Mouse (Mus musculus): ENCODE measurements around the gene Chchd1. TPM values are rescaled to one million over a fixed set of nuclear protein-coding genes. Genes with fewer than 3 reads are reported as not detected.

Chchd1 gene
- total and polyA plus RNA-seq, 2 experiments from 2014 or later, result 159 to 243 TPM

DNA sequence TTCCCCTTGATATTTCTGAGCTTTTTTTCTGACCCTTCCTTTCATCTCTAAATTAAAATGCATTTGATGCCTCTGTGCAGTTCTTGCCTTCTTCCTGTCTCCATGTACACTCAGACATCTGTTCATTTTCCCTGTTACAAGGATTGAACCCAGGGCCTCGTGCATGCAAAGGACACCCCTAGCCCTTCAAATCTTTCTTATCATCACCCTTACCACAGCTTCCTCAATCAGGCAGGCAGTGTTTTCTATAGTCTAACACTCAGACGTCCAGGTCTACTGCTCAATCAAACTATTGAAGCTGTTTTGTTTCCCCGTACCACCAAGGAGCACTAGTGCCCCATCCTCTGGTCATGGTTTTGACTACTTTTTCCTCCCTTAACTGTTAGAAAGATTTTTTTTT is 51.0 kb downstream of the Chchd1 start:
- no peak for ATAC-seq (ENCODE audit: insufficient read depth, low read depth)
- 73% methylated on average over 3 of the region's 3 CpGs for WGBS
- TF ChIP-seq EP300 (IDR thresholded peaks at IDR 0.05; ENCODE audit: low read depth) (no peak), CTCF (IDR thresholded peaks at IDR 0.05; ENCODE audit: low read depth) (no peak)
- peaks cover 15% of the 10 kb centered on the region for H3K4me1 ChIP-seq (ENCODE audit: control insufficient read depth, insufficient read depth)
- H3K4me3 ChIP-seq (ENCODE audit: low read depth, low read length), result no peak overlapping the region
- H3K36me3 ChIP-seq (replicated peaks; ENCODE audit: control insufficient read depth, insufficient read depth, low read length), result peaks cover 67% of the 10 kb centered on the region
- DNase-seq (ENCODE audit: low spot score), result no peak
- no peak overlapping the region for H3K4me2 ChIP-seq (ENCODE audit: low read depth, low read length)
- H3K9ac ChIP-seq (replicated peaks; ENCODE audit: low read depth, low read length), result no peak overlapping the region
- H3K27ac ChIP-seq (ENCODE audit: low read depth), result no peak overlapping the region
- no peaks in the 10 kb centered on the region for H3K9me3 ChIP-seq (replicated peaks; ENCODE audit: control insufficient read depth, low read length)
- H3K27me3 ChIP-seq (ENCODE audit: control insufficient read depth, insufficient read depth, low read length), result no peaks in the 10 kb centered on the region

Small RNA genes lying within 50 kb of the gene (microRNA-seq; reads per million reads assigned to microRNA genes)
- gene Mir6946, result 1.4 reads per million

Other genes with a start within 250 kb of the Chchd1 start
- gene Anxa7, start 222.9 kb upstream of the Chchd1 start, total RNA-seq (2014; rRNA removed; ENCODE audit: low replicate concordance), result 93.4 and 108 TPM in 2 replicates
- gene Anxa7, start 222.9 kb upstream of the Chchd1 start, polyA plus RNA-seq (2015; fragmentation: Nextera tagmentation; extraction: Ambion mirVana), result 37.5 and 39.3 TPM in 2 replicates
- 0.99 TPM in 1 of 2 replicates, not detected in the other for gene Mss51, start 206.1 kb upstream of the Chchd1 start, total RNA-seq (2014; rRNA removed; ENCODE audit: low replicate concordance)
- gene Mss51, start 206.1 kb upstream of the Chchd1 start, polyA plus RNA-seq (2015; fragmentation: Nextera tagmentation; extraction: Ambion mirVana), result 0.16 and 0.20 TPM in 2 replicates
- 22.7 and 27.1 TPM in 2 replicates for gene Ppp3cb, start 156.4 kb upstream of the Chchd1 start, total RNA-seq (2014; rRNA removed; ENCODE audit: low replicate concordance)
- 23.2 and 25.5 TPM in 2 replicates for gene Ppp3cb, start 156.4 kb upstream of the Chchd1 start, polyA plus RNA-seq (2015; fragmentation: Nextera tagmentation; extraction: Ambion mirVana)
- gene Usp54, start 61.9 kb upstream of the Chchd1 start, total RNA-seq (2014; rRNA removed; ENCODE audit: low replicate concordance), result 8.8 and 29.8 TPM in 2 replicates
- 2.8 and 3.0 TPM in 2 replicates for gene Usp54, start 61.9 kb upstream of the Chchd1 start, polyA plus RNA-seq (2015; fragmentation: Nextera tagmentation; extraction: Ambion mirVana)
- gene Myoz1, start 46.5 kb upstream of the Chchd1 start, total RNA-seq (2014; rRNA removed; ENCODE audit: low replicate concordance), result 17.7 and 25.0 TPM in 2 replicates
- 11.5 and 13.0 TPM in 2 replicates for gene Myoz1, start 46.5 kb upstream of the Chchd1 start, polyA plus RNA-seq (2015; fragmentation: Nextera tagmentation; extraction: Ambion mirVana)
- 190 and 249 TPM in 2 replicates for gene Synpo2l, start 34.7 kb upstream of the Chchd1 start, total RNA-seq (2014; rRNA removed; ENCODE audit: low replicate concordance)
- 96.8 and 104 TPM in 2 replicates for gene Synpo2l, start 34.7 kb upstream of the Chchd1 start, polyA plus RNA-seq (2015; fragmentation: Nextera tagmentation; extraction: Ambion mirVana)
- gene Sec24c, start 28.7 kb upstream of the Chchd1 start, total RNA-seq (2014; rRNA removed; ENCODE audit: low replicate concordance), result 71.2 and 91.6 TPM in 2 replicates
- 42.6 and 42.9 TPM in 2 replicates for gene Sec24c, start 28.7 kb upstream of the Chchd1 start, polyA plus RNA-seq (2015; fragmentation: Nextera tagmentation; extraction: Ambion mirVana)
- 11.1 and 14.2 TPM in 2 replicates for gene Fut11, start 8.0 kb upstream of the Chchd1 start, total RNA-seq (2014; rRNA removed; ENCODE audit: low replicate concordance)
- 11.4 and 11.9 TPM in 2 replicates for gene Fut11, start 8.0 kb upstream of the Chchd1 start, polyA plus RNA-seq (2015; fragmentation: Nextera tagmentation; extraction: Ambion mirVana)
- 60.1 and 78.8 TPM in 2 replicates for gene Zswim8, start 4.5 kb downstream of the Chchd1 start, total RNA-seq (2014; rRNA removed; ENCODE audit: low replicate concordance)
- gene Zswim8, start 4.5 kb downstream of the Chchd1 start, polyA plus RNA-seq (2015; fragmentation: Nextera tagmentation; extraction: Ambion mirVana), result 11.6 and 14.2 TPM in 2 replicates
- 8.0 and 20.3 TPM in 2 replicates for gene Ndst2, start 31.6 kb downstream of the Chchd1 start, total RNA-seq (2014; rRNA removed; ENCODE audit: low replicate concordance)
- 7.8 and 8.5 TPM in 2 replicates for gene Ndst2, start 31.6 kb downstream of the Chchd1 start, polyA plus RNA-seq (2015; fragmentation: Nextera tagmentation; extraction: Ambion mirVana)
- 74.5 and 107 TPM in 2 replicates for gene Camk2g, start 91.1 kb downstream of the Chchd1 start, total RNA-seq (2014; rRNA removed; ENCODE audit: low replicate concordance)
- 60.8 and 72.5 TPM in 2 replicates for gene Camk2g, start 91.1 kb downstream of the Chchd1 start, polyA plus RNA-seq (2015; fragmentation: Nextera tagmentation; extraction: Ambion mirVana)
- gene Plau, start 133.7 kb downstream of the Chchd1 start, total RNA-seq (2014; rRNA removed; ENCODE audit: low replicate concordance), result 3.3 and 4.2 TPM in 2 replicates
- gene Plau, start 133.7 kb downstream of the Chchd1 start, polyA plus RNA-seq (2015; fragmentation: Nextera tagmentation; extraction: Ambion mirVana), result 0.84 and 0.89 TPM in 2 replicates
- gene Vcl, start 226.4 kb downstream of the Chchd1 start, total RNA-seq (2014; rRNA removed; ENCODE audit: low replicate concordance), result 124 and 140 TPM in 2 replicates
- 42.3 and 50.2 TPM in 2 replicates for gene Vcl, start 226.4 kb downstream of the Chchd1 start, polyA plus RNA-seq (2015; fragmentation: Nextera tagmentation; extraction: Ambion mirVana)